Mouse (Mus musculus) layer of hippocampus, adult 9-11 months (tissue): ENCODE results near the gene Kif14.

ENCODE experiments used
- DNase-seq: peaks from one replicate; pipeline ENCODE4 v3.0.0; 2022

The Kif14 gene

GRCm38 (mm10) chr1:136557436-136557835, 91.3 kb downstream of the Kif14 start:
- no peak for DNase-seq

- no peak for DNase-seq
These were observed 92.6 kb downstream of the Kif14 start for GRCm38 (mm10) chr1:136558762-136559161.

DNA sequence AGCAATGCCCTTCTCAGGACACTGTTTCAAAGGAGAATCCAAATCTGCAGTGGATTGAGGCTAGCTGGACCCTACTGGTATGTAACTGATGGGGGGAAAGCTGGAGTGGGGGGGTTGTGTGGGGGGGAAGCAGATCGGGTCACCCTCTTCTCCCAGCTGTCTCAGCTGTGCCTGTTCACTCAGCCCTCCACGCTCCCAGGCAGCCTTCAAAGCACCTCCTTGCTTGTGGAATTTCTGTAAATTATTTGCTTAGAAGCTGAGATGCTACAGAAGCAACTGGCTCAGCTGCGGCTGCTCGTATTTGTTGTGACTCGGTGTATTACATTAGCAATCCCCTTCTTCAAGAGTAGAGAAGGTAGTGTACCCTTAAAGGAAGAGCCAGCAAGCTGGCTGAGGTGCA, 93.1 kb downstream of the Kif14 start:
- DNase-seq, result no peak

- no peak for DNase-seq
These were observed 93.6 kb downstream of the Kif14 start for GRCm38 (mm10) chr1:136559774-136560173.

- no peak for DNase-seq
These were observed 95.7 kb downstream of the Kif14 start for GRCm38 (mm10) chr1:136561823-136562222.

GRCm38 (mm10) chr1:136563149-136563548, 97.0 kb downstream of the Kif14 start:
- no peak for DNase-seq

- no peak for DNase-seq
These were observed 98.8 kb downstream of the Kif14 start for GRCm38 (mm10) chr1:136564963-136565362.

DNA sequence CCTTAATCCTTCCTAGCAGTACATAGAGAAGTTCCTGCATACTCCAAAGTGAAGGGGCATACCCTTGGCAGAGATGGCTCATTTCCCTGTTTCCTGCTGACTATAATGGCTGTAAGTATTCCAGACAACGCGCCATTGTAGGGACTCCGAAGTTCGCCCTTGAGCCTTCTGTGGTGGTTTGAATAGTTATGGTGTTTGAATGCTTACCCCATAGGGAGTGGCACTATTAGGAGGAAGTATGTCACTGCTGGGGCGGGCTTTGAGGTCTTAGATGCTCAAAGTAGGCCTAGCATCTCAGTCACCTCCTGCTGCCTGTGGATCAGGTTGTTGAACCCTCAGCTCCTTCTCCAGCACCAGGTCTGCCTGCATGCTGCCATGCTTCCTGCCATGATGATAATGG, 100.2 kb downstream of the Kif14 start:
- no peak for DNase-seq

DNA sequence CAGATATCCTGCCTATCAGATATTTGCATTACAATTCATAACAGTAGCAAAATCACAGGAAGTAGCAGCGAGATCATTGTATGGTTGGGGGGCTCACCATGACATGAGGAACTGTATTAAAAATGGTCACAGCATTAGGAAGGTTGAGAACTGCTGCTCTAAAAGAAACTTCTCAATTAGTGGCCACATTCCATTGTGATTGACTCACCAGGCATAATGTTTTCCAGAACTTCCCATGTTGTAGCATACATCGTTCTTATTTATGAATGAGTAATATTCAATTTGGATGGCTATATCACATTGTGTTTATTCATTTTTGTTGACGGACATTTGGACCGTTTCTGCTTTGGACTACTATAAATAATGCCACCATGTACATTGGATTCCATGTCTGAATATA, 101.5 kb downstream of the Kif14 start:
- DNase-seq, result no peak

DNA sequence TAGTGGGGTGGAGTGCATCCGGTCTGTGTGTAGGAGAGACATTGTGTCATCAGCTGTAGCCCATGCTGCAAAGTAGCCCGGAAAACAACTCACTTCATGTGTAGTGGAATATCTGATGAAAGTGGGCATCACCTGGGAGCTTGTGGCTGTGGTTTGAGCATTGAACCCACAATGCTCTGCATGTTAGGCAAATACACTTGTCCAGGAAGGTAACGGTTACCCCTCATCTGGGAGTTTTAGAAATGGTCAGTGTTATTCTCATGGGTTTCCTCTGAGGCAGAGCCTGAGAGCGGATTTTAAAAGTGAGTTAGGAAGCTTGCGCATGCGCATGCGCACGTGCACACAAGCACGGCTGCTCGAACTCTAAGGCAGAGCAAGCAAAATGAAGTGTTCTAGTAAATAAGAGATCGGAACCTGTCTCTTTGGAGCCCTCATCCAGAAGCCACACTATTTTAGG, 102.6 kb downstream of the Kif14 start:
- DNase-seq, result no peak

DNA sequence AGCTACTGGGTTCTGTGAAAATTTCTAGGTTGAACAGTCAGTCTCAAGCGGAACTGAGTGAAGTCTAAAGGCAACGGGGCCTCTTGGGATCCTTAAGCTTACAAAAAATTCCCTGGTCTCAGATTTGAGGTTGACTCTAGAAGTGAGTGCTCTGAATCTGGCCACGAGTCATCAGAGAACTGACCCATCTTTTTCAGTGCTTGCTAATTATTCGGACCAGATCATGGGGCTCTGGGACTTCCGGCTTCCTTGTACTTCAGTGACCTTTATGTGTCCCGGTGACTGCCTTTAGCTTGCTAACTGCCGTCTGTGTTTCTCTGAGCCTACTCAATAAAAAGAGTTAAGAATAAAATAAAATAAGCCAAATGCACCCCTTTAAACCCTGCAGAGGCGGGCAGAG, 103.1 kb downstream of the Kif14 start:
- DNase-seq, result no peak

DNA sequence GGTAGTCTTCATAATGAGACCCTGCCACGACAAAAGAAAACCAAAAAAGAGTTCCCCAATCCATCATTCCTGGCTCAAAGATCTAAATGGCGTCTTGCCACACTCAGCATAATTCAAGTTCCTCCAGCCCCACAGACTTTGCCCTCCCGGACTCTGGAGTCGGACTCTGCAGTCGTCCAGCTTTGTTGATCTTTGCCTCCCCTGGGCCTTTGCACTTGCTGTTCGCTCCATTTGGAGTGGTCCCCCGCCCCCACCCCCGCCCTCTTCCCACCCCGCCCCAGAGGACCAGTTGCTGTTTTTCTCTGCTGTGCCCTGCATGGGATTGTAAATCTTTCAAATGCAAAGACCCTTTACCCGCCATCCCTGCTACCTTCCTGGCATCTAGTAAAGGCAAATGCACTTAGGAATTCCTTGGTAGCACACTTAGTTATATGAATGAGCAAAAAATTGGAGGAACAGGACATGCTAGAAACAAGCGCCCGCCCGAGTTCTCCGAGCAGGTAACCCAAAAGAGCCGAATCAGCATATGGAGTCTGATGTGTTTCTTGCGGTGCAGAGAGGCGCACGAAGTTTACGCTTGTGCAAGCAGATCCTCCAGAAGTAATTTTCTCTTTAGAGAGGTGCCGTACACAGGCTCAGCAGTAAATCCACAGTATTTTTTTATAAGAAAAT, 103.6 kb downstream of the Kif14 start:
- DNase-seq, result no peak

- DNase-seq, result no peak
These were observed 104.1 kb downstream of the Kif14 start for GRCm38 (mm10) chr1:136570298-136570653.

- no peak for DNase-seq
These were observed 104.8 kb downstream of the Kif14 start for GRCm38 (mm10) chr1:136570976-136571375.

GRCm38 (mm10) chr1:136571530-136571929, 105.4 kb downstream of the Kif14 start:
- no peak for DNase-seq

- DNase-seq, result no peak
These were observed 111.9 kb downstream of the Kif14 start for GRCm38 (mm10) chr1:136577890-136578663.

DNA sequence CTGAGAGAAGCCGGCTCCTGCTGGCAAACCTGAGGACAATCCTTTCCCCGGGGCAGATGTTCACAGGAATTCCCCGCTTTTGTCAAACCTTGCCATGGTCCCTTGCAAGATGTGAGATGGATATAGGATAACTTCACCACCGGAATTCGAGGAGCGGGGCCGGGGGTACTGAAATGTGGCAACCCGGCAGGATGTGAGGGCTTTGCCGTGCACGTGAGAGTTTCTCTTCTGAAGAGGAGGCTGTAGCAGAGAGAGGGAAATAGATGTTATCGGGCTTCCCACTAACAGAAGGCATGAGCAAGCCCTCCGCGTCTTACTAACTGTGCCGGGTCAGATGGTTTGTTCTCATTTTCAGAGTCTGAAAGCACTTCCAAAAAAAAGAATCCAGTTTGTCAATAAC, 113.2 kb downstream of the Kif14 start:
- no peak for DNase-seq

GRCm38 (mm10) chr1:136580266-136580665, 114.1 kb downstream of the Kif14 start:
- DNase-seq, result no peak
